Mouse (Mus musculus) myocyte (in vitro differentiated cells): Measurements from ENCODE around the gene Vps13d.

Source experiments
- CEBPB ChIP-seq: IDR thresholded peaks from 2 replicates; pipeline ENCODE4 v1.6.1; 2011; ENCODE audit warnings: mild to moderate bottlenecking, moderate library complexity; ENCODE audit not compliant: poor library complexity, insufficient read depth, severe bottlenecking
- E2F4 ChIP-seq: IDR thresholded peaks from one replicate; pipeline ENCODE4 v1.6.1; 2011; ENCODE audit warnings: mild to moderate bottlenecking, control low read depth, moderate library complexity; ENCODE audit not compliant: insufficient read depth
- POLR2A ChIP-seq: IDR thresholded peaks from one replicate; pipeline ENCODE4 v1.6.1; 2011; ENCODE audit warnings: low read depth, mild to moderate bottlenecking, control low read depth, moderate library complexity; ENCODE audit not compliant: insufficient read length
- SRF ChIP-seq: IDR thresholded peaks from one replicate; pipeline ENCODE4 v1.6.1; 2011; ENCODE audit warnings: low read depth; ENCODE audit not compliant: control insufficient read depth, insufficient read length

GRCm38 (mm10) chr4:145192686-145193085, 2.1 kb downstream of the Vps13d start:
- TF ChIP-seq E2F4 (no peak), CEBPB (no peak), POLR2A (no peak), SRF (no peak)
